ENCODE assay signal across 1 mouse cellular context in genomic region chr17:56302363-56302996, GRCm38 (mm10).
TF ChIP-seq lines count a peak whose summit lies in the region.

No protein-coding gene starts in this region.

TF ChIP-seq in CH12.LX, 34 proteins besides CTCF, POLR2A, EP300 and RAD21 (continued from another document):
- peak; percentile 14; the same call in 1 of the 2 replicates for TF ChIP-seq ETS1 (conservative IDR thresholded peaks at IDR 0.05; ENCODE audit: low read depth, low read length)
- TF ChIP-seq E2F4 (IDR thresholded peaks at IDR 0.05; ENCODE audit: insufficient replicate concordance, low read depth, low read length): no peak
- peak; percentile 53 for TF ChIP-seq MYC (IDR thresholded peaks at IDR 0.05; ENCODE audit: low read depth, low read length)
- 0 out of 2 replicates have a peak, but pooled peaks have one; percentile 1 for TF ChIP-seq IRF4 (IDR thresholded peaks at IDR 0.05; ENCODE audit: low read depth, low read length)
- peak; percentile 22; the same call in 1 of the 2 replicates for TF ChIP-seq USF1 (IDR thresholded peaks at IDR 0.05; ENCODE audit: low read depth, low read length)
- no peak for TF ChIP-seq HCFC1 (IDR thresholded peaks at IDR 0.05; ENCODE audit: low read depth, low read length)
- no peak; the same call in 1 of the 2 replicates for TF ChIP-seq ZMIZ1 (IDR thresholded peaks at IDR 0.05; ENCODE audit: low read depth, low read length)
- peak; percentile 14; the same call in 1 of the 2 replicates for TF ChIP-seq ELF1 (IDR thresholded peaks at IDR 0.05; ENCODE audit: low read depth, low read length)
- TF ChIP-seq POLR2AphosphoS2 (IDR thresholded peaks at IDR 0.05; ENCODE audit: low read depth, low read length): no peak
- no peak for TF ChIP-seq MAX (IDR thresholded peaks at IDR 0.05; ENCODE audit: low read length)
- no peak for TF ChIP-seq JUND (conservative IDR thresholded peaks at IDR 0.05; ENCODE audit: low read depth, low read length)
- TF ChIP-seq KAT2A (IDR thresholded peaks at IDR 0.05; ENCODE audit: insufficient replicate concordance, low read length): 0 out of 2 replicates have a peak, but pooled peaks have one; percentile 27
- no peak for TF ChIP-seq MEF2A (IDR thresholded peaks at IDR 0.05; ENCODE audit: borderline replicate concordance, low read depth, low read length)
- TF ChIP-seq NRF1 (IDR thresholded peaks at IDR 0.05; ENCODE audit: low read depth, low read length): no peak
- TF ChIP-seq MXI1 (IDR thresholded peaks at IDR 0.05; ENCODE audit: low read depth, low read length): peak; percentile 51; the same call in 1 of the 2 replicates
- TF ChIP-seq GABPA (IDR thresholded peaks at IDR 0.05; ENCODE audit: insufficient replicate concordance, low read depth, low read length): no peak
- no peak for TF ChIP-seq ZNF384 (IDR thresholded peaks at IDR 0.05; ENCODE audit: low read depth, low read length)
- TF ChIP-seq CHD2 (IDR thresholded peaks at IDR 0.05; ENCODE audit: low read length): peak; percentile 80
- TF ChIP-seq CHD1 (IDR thresholded peaks at IDR 0.05; ENCODE audit: low read depth, low read length): no peak; the same call in none of the 2 replicates
- no peak; the same call in 1 of the 2 replicates for TF ChIP-seq NELFE (IDR thresholded peaks at IDR 0.05; ENCODE audit: low read depth, low read length)
- TF ChIP-seq SMC3 (IDR thresholded peaks at IDR 0.05; ENCODE audit: low read depth, low read length): no peak
- no peak for TF ChIP-seq JUN (IDR thresholded peaks at IDR 0.05; ENCODE audit: insufficient read depth, low read depth, low read length)
- TF ChIP-seq PAX5 (IDR thresholded peaks at IDR 0.05; ENCODE audit: low read length): no peak
- no peak for TF ChIP-seq ZKSCAN1 (IDR thresholded peaks at IDR 0.05; ENCODE audit: borderline replicate concordance, low read depth, low read length)
TF ChIP-seq in CH12.LX: peak in this region for 9.
